Mouse (Mus musculus) testis, adult 2 months (tissue): Measurements from ENCODE around the gene Evi2b. TPM values are rescaled to one million over a fixed set of nuclear protein-coding genes. Genes with fewer than 3 reads are reported as not detected.

ENCODE experiments used
- H3K27ac ChIP-seq: fragments of 200-500 bp; 2 replicates; pipeline ENCODE4 v1.5.1; 2012; ENCODE audit warnings: low read depth, low read length; ENCODE audit not compliant: control insufficient read depth, insufficient read depth
- H3K27me3 ChIP-seq: fragments of 200-500 bp; 2 replicates; pipeline ENCODE4 v1.6.1; 2012; ENCODE audit warnings: mild to moderate bottlenecking, low read length, moderate library complexity; ENCODE audit not compliant: control insufficient read depth, insufficient read depth
- H3K36me3 ChIP-seq: fragments of 200-500 bp; 2 replicates; pipeline ENCODE4 v1.6.1; 2012; ENCODE audit warnings: mild to moderate bottlenecking, low read length; ENCODE audit not compliant: control insufficient read depth, insufficient read depth
- H3K4me1 ChIP-seq: fragments of 200-500 bp; 2 replicates; pipeline ENCODE4 v1.6.1; 2012; ENCODE audit warnings: low read length; ENCODE audit not compliant: control insufficient read depth, insufficient read depth
- H3K4me3 ChIP-seq: fragments of 200-500 bp; 2 replicates; pipeline ENCODE4 v1.5.1; 2012; ENCODE audit warnings: low read depth, mild to moderate bottlenecking, low read length, moderate library complexity, mixed read lengths; ENCODE audit not compliant: control insufficient read depth
- CTCF ChIP-seq: fragments of 200-500 bp; IDR thresholded peaks from 2 replicates; pipeline ENCODE4 v1.5.1; 2012; ENCODE audit warnings: low read depth, mild to moderate bottlenecking, inconsistent platforms, low read length, moderate library complexity; ENCODE audit not compliant: control insufficient read depth, insufficient read depth, insufficient replicate concordance
- POLR2A ChIP-seq: fragments of 200-500 bp; IDR thresholded peaks from 2 replicates; pipeline ENCODE4 v1.6.1; 2012; ENCODE audit warnings: low read depth, mild to moderate bottlenecking, inconsistent platforms, low read length, moderate library complexity; ENCODE audit not compliant: control insufficient read depth
- polyA plus RNA-seq: library from polyadenylated mRNA; depleted of rRNA; stranded (reverse); fragments of >200 nt; gene quantifications from 2 replicates; pipeline ENCODE4 v1.2.3, GENCODE M21; 2012

Evi2b gene
- polyA plus RNA-seq, 1 experiment: 0.06 TPM

GRCm38 (mm10) chr11:79529736-79530135, 6.2 kb upstream of the Evi2b start:
- Histone ChIP-seq H3K4me1 (no peaks in the 10 kb centered on the region; the same call in 1 of the 2 replicates), H3K4me3 (no peak overlapping the region), H3K27ac (no peak overlapping the region), H3K27me3 (no peaks in the 10 kb centered on the region), H3K36me3 (no peaks in the 10 kb centered on the region)
- TF ChIP-seq CTCF (no peak), POLR2A (no peak)

- no peak overlapping the region for H3K4me3 ChIP-seq
- H3K27me3 ChIP-seq: no peaks in the 10 kb centered on the region
- H3K4me1 ChIP-seq: no peaks in the 10 kb centered on the region; the same call in 1 of the 2 replicates
- H3K27ac ChIP-seq: no peak overlapping the region
- TF ChIP-seq POLR2A (no peak), CTCF (no peak)
- no peaks in the 10 kb centered on the region for H3K36me3 ChIP-seq
Measured at GRCm38 (mm10) chr11:79529226-79529625, 5.7 kb upstream of the Evi2b start.

- H3K36me3 ChIP-seq: no peaks in the 10 kb centered on the region
- H3K27me3 ChIP-seq: no peaks in the 10 kb centered on the region
- no peak for TF ChIP-seq CTCF
- no peak for TF ChIP-seq POLR2A
- no peak overlapping the region for H3K4me3 ChIP-seq
- H3K27ac ChIP-seq: no peak overlapping the region
- no peaks in the 10 kb centered on the region; the same call in 1 of the 2 replicates for H3K4me1 ChIP-seq
Measured at GRCm38 (mm10) chr11:79528601-79529000, 5.0 kb upstream of the Evi2b start.

- Histone ChIP-seq H3K27ac (no peak overlapping the region), H3K4me1 (no peaks in the 10 kb centered on the region), H3K27me3 (no peaks in the 10 kb centered on the region), H3K4me3 (no peak overlapping the region), H3K36me3 (no peaks in the 10 kb centered on the region)
- TF ChIP-seq POLR2A (no peak), CTCF (no peak)
Measured at GRCm38 (mm10) chr11:79527739-79528384, 4.3 kb upstream of the Evi2b start.

- no peaks in the 10 kb centered on the region for H3K27me3 ChIP-seq
- no peaks in the 10 kb centered on the region for H3K36me3 ChIP-seq
- no peak overlapping the region for H3K4me3 ChIP-seq
- no peak overlapping the region for H3K27ac ChIP-seq
- no peaks in the 10 kb centered on the region for H3K4me1 ChIP-seq
- TF ChIP-seq POLR2A: no peak
- no peak for TF ChIP-seq CTCF
Measured at GRCm38 (mm10) chr11:79527015-79527738, 3.6 kb upstream of the Evi2b start.

GRCm38 (mm10) chr11:79526549-79526948, 3.0 kb upstream of the Evi2b start:
- Histone ChIP-seq H3K27ac (no peak overlapping the region), H3K36me3 (no peaks in the 10 kb centered on the region), H3K4me3 (no peak overlapping the region), H3K27me3 (no peaks in the 10 kb centered on the region), H3K4me1 (no peaks in the 10 kb centered on the region)
- TF ChIP-seq CTCF (no peak), POLR2A (no peak)

- Histone ChIP-seq H3K36me3 (no peaks in the 10 kb centered on the region), H3K27ac (no peak overlapping the region), H3K4me1 (no peaks in the 10 kb centered on the region), H3K4me3 (no peak overlapping the region), H3K27me3 (no peaks in the 10 kb centered on the region)
- TF ChIP-seq CTCF (no peak), POLR2A (no peak)
Measured at GRCm38 (mm10) chr11:79524310-79524575, 681 bp upstream of the Evi2b start.
